Mouse (Mus musculus) bone marrow macrophage, adult 2 months (primary cell): ENCODE results near the gene Mrps36.

Source experiments
- CTCF ChIP-seq: IDR thresholded peaks from 2 replicates; pipeline ENCODE4 v1.5.1; 2012; ENCODE audit warnings: low read depth, mild to moderate bottlenecking, low read length, moderate library complexity
- POLR2A ChIP-seq: IDR thresholded peaks from 2 replicates; pipeline ENCODE4 v1.6.1; 2012; ENCODE audit warnings: mild to moderate bottlenecking, low read depth, low read length, borderline replicate concordance

- TF ChIP-seq CTCF, result no peak
- no peak for TF ChIP-seq POLR2A
These were observed 43.0 kb upstream of the Mrps36 start for GRCm38 (mm10) chr13:100787316-100788010.
